Mouse (Mus musculus) ovary, postnatal 36 days (tissue): ENCODE measurements around the gene Gm20696.

Source experiments
- DNase-seq: peaks from one replicate; pipeline ENCODE4 v3.0.0; 2022; ENCODE audit warnings: low spot score, mixed read lengths

Gm20696 gene

GRCm38 (mm10) chr6:99388741-99389675, 277.6 kb downstream of the Gm20696 start:
- DNase-seq, result no peak

GRCm38 (mm10) chr6:99388023-99388422, 278.6 kb downstream of the Gm20696 start:
- DNase-seq, result no peak

GRCm38 (mm10) chr6:99385059-99385604, 281.5 kb downstream of the Gm20696 start:
- DNase-seq, result peak; percentile 31

- DNase-seq, result no peak
These were observed 282.6 kb downstream of the Gm20696 start for GRCm38 (mm10) chr6:99383846-99384472.

GRCm38 (mm10) chr6:99380146-99380545, 286.5 kb downstream of the Gm20696 start:
- DNase-seq, result no peak

GRCm38 (mm10) chr6:99378997-99379710, 287.4 kb downstream of the Gm20696 start:
- DNase-seq, result peak; percentile 11

- no peak for DNase-seq
These were observed 288.9 kb downstream of the Gm20696 start for GRCm38 (mm10) chr6:99377716-99378115.

- DNase-seq, result no peak
These were observed 289.5 kb downstream of the Gm20696 start for GRCm38 (mm10) chr6:99377131-99377530.

- no peak for DNase-seq
These were observed 289.9 kb downstream of the Gm20696 start for GRCm38 (mm10) chr6:99376721-99377120.

- no peak for DNase-seq
These were observed 290.7 kb downstream of the Gm20696 start for GRCm38 (mm10) chr6:99375865-99376264.

GRCm38 (mm10) chr6:99375376-99375775, 291.2 kb downstream of the Gm20696 start:
- no peak for DNase-seq

GRCm38 (mm10) chr6:99374448-99375271, 291.9 kb downstream of the Gm20696 start:
- no peak for DNase-seq

GRCm38 (mm10) chr6:99372427-99372826, 294.2 kb downstream of the Gm20696 start:
- DNase-seq, result no peak

- no peak for DNase-seq
These were observed 294.6 kb downstream of the Gm20696 start for GRCm38 (mm10) chr6:99372016-99372415.

- no peak for DNase-seq
These were observed 296.7 kb downstream of the Gm20696 start for GRCm38 (mm10) chr6:99369931-99370330.

GRCm38 (mm10) chr6:99369156-99369555, 297.4 kb downstream of the Gm20696 start:
- DNase-seq, result no peak

- no peak for DNase-seq
These were observed 298.4 kb downstream of the Gm20696 start for GRCm38 (mm10) chr6:99368118-99368753.

- no peak for DNase-seq
These were observed 302.1 kb downstream of the Gm20696 start for GRCm38 (mm10) chr6:99364545-99364944.

- no peak for DNase-seq
These were observed 306.0 kb downstream of the Gm20696 start for GRCm38 (mm10) chr6:99360581-99360980.

GRCm38 (mm10) chr6:99359765-99360499, 306.7 kb downstream of the Gm20696 start:
- no peak for DNase-seq
